Mouse (Mus musculus): ENCODE measurements at regions not wholly inside any gene's neighbourhood (a gene's known extent, or its start where the extent isn't known, plus 50 kb on each side); places are given as distances from the start of the nearest gene placed in this dataset.

DNA sequence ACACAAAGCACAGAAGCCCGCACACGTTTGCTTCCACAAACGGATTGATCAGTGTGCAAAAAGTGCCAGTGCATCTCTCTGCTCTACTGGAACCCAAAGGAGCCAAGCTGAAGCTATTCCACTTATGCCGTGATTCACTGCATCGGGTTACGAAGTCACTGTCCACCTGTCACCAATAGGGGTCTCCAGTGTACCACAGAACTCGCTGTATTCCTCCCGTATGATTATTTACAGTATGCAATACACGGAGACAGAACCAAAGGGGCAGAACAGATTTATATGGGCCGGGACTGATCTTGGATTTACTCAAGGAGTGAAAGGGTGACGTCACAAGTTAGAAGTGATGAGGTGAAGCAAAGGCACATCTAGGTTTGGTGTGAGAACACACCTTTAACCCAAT is 155.5 kb upstream of the Atp5g3 start:
- Histone ChIP-seq H3K27ac (ENCODE audit: insufficient read depth, low read depth) (no peak overlapping the region), H3K36me3 (replicated peaks in 1 of 2; ENCODE audit: control insufficient read depth in 1 of 2, insufficient read depth in 1 of 2, low read length in 1 of 2) (no peaks in the 10 kb centered on the region), H3K79me2 (replicated peaks; ENCODE audit: control insufficient read depth, extremely low read depth, insufficient read depth, poor library complexity, severe bottlenecking) (no peaks in the 10 kb centered on the region), H3K4me1 (ENCODE audit: control insufficient read depth in 1 of 2, insufficient read depth in 2 of 2) (no peaks in the 10 kb centered on the region), H3K4me2 (ENCODE audit: insufficient read depth, low read depth, poor library complexity, severe bottlenecking) (peak overlapping the region; percentile 79; the same call in 1 of the 2 replicates), H3K27me3 (replicated peaks) (no peaks in the 10 kb centered on the region), H3K9me3 (replicated peaks; ENCODE audit: low read length) (no peaks in the 10 kb centered on the region), H3K9ac (ENCODE audit: insufficient read depth, low read depth) (no peak overlapping the region), H3K4me3 (replicated peaks in 1 of 3; ENCODE audit: low read depth in 2 of 3, low read length in 2 of 3, poor library complexity in 1 of 3) (no peak overlapping the region)
- TF ChIP-seq NELFE (IDR thresholded peaks at IDR 0.05; ENCODE audit: low read depth, low read length) (no peak), ZNF384 (IDR thresholded peaks at IDR 0.05; ENCODE audit: low read depth, low read length) (no peak), CHD1 (IDR thresholded peaks at IDR 0.05; ENCODE audit: low read depth, low read length) (no peak), MAFK (IDR thresholded peaks at IDR 0.05; ENCODE audit: insufficient replicate concordance, low read length) (no peak), RCOR1 (conservative IDR thresholded peaks at IDR 0.05; ENCODE audit: low read depth, low read length) (no peak), MAX (IDR thresholded peaks at IDR 0.05; ENCODE audit: low read length) (no peak), CTCF (conservative IDR thresholded peaks at IDR 0.05 in 1 of 2, IDR thresholded peaks at IDR 0.05 in 1 of 2; ENCODE audit: low read depth in 2 of 2, low read length in 2 of 2) (peak; percentile 91 to 93), USF2 (conservative IDR thresholded peaks at IDR 0.05; ENCODE audit: low read depth, low read length) (no peak), E2F4 (IDR thresholded peaks at IDR 0.05; ENCODE audit: insufficient replicate concordance, low read depth, low read length) (no peak), NRF1 (IDR thresholded peaks at IDR 0.05; ENCODE audit: low read depth, low read length) (no peak), MXI1 (IDR thresholded peaks at IDR 0.05; ENCODE audit: low read depth, low read length) (no peak), JUN (IDR thresholded peaks at IDR 0.05; ENCODE audit: insufficient read depth, low read depth, low read length) (no peak), POLR2A (IDR thresholded peaks at IDR 0.05; ENCODE audit: low read depth, low read length) (no peak), SMC3 (IDR thresholded peaks at IDR 0.05; ENCODE audit: low read depth, low read length) (peak; percentile 85), RAD21 (IDR thresholded peaks at IDR 0.05; ENCODE audit: low read depth, low read length) (peak; percentile 97), MAZ (IDR thresholded peaks at IDR 0.05; ENCODE audit: low read depth, low read length) (no peak), SIN3A (IDR thresholded peaks at IDR 0.05; ENCODE audit: low read length) (no peak), ZC3H11A (IDR thresholded peaks at IDR 0.05; ENCODE audit: low read depth, low read length) (peak; percentile 61), TBP (conservative IDR thresholded peaks at IDR 0.05; ENCODE audit: low read depth, low read length) (no peak), UBTF (IDR thresholded peaks at IDR 0.05; ENCODE audit: low read depth, low read length) (no peak), EP300 (IDR thresholded peaks at IDR 0.05; ENCODE audit: low read length) (no peak), USF1 (IDR thresholded peaks at IDR 0.05; ENCODE audit: low read depth, low read length) (no peak), ZMIZ1 (IDR thresholded peaks at IDR 0.05; ENCODE audit: low read depth, low read length) (no peak), ZKSCAN1 (IDR thresholded peaks at IDR 0.05; ENCODE audit: borderline replicate concordance, low read depth, low read length) (no peak)
- DNase-seq (ENCODE audit: extremely low read depth), result peak; percentile 77
- dilution Hi-C loops (cut with MboI; ENCODE audit: extremely low pct_ligation_motif_present, extremely low pct_unique_long_range_greater_than_20kb, low sequenced_read_pairs), result no loop called here
- in situ Hi-C loops (cut with MboI; ENCODE audit: low pct_ligation_motif_present, low pct_unique_long_range_greater_than_20kb, low sequenced_read_pairs), result loop anchor here (10.0 to 25.0 kb wide), 2 partner anchors 196 to 598 kb away; partner anchors contain the start of gene Hoxd13
